Mouse (Mus musculus) heart, postnatal 36 days (tissue): ENCODE measurements around the gene Gm6899. TPM values are rescaled to one million over a fixed set of nuclear protein-coding genes. Genes with fewer than 3 reads are reported as not detected.

Experiments
- DNase-seq, 2 experiments: peaks; one replicate each; pipeline ENCODE4 v3.0.0; 2021 to 2022
- intact Hi-C: fragments of 180-260 bp; cut with DNase I; formaldehyde crosslinking; loops from one replicate; pipeline ENCODE4 v1.15.1; 2025
- total RNA-seq, 2 experiments: library from RNA; stranded (reverse); gene quantifications; 2 replicates each; pipeline ENCODE4 v1.2.3; 2021

Gm6899 gene
- total RNA-seq, 2 experiments from 2014 or later, result not detected

GRCm38 (mm10) chr11:26640314-26640785 is 47.3 kb downstream of the Gm6899 start:
- no peak for DNase-seq

GRCm38 (mm10) chr11:26642141-26642540 is 49.1 kb downstream of the Gm6899 start:
- DNase-seq, result no peak

More at GRCm38 (mm10) chr11:26640314-26640785, 47.3 kb downstream of the Gm6899 start:
- intact Hi-C loops, result no loop called here

More at GRCm38 (mm10) chr11:26642141-26642540, 49.1 kb downstream of the Gm6899 start:
- intact Hi-C loops, result no loop called here

Other genes starting within 250 kb of the Gm6899 start
- 1 to 10 TPM; 7.0 to 7.8 TPM for gene Fancl, start 207.1 kb upstream of the Gm6899 start, total RNA-seq
- gene Vrk2, start 758 bp downstream of the Gm6899 start, total RNA-seq, result 1 to 10 TPM; 5.5 to 6.7 TPM